Mouse (Mus musculus): ENCODE data around the gene Zbp1. TPM values are rescaled to one million over a fixed set of nuclear protein-coding genes. Genes with fewer than 3 reads are reported as not detected.

Gene Zbp1
- 26.2 to 37.6 TPM (median 30.7 TPM) in 4 replicates for total RNA-seq (2023)

DNA sequence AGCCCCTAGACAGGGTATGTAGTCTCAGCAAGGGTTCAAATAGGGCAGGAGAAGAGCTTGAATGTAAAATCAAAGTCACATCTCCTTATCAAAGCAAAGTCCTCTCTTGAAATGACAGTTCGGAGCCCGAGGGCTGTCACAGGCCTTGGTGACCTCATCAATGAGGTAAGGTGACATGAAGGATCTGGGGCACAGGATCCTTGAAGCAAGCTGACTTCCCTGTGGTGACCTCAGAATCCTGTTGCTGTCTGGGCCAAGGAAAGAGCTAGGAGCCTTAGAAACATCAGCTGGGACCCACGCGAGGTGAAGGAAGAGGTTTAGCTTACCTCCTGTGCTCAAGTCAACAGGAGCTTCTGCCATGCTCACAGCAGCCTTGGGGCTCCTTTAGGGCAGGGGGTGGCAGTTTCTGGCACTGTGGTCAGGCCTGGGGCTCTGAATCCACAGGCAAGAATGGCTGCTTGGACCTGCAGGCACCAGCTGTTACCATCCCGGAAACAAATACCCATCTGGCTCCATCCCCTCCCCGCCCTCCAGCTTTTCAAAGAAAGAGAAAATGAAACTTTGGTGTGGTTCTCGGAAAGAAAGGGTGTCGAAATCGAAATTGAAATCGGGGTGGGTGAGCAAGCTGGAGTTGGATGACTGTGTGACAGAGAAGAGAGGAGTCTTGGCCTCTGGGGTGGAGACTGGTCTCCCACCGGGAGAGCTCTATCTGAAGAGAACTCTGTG is at the start of gene Zbp1:
Gene Zbp1 (minus strand): TSS at position 508 of the 726 bp plus-strand sequence.

Other genes starting within 250 kb of the Zbp1 start
- gene Spo11, start 241.2 kb downstream of the Zbp1 start, total RNA-seq (2023), result 0.46 to 1.2 TPM (median 0.67 TPM) in 4 replicates
- 103 to 128 TPM (median 114 TPM) in 4 replicates for gene Rae1, start 218.8 kb downstream of the Zbp1 start, total RNA-seq (2023)
- gene Rbm38, start 198.4 kb downstream of the Zbp1 start, total RNA-seq (2023), result 160 to 190 TPM (median 173 TPM) in 4 replicates
- gene Ctcfl, start 99.4 kb downstream of the Zbp1 start, total RNA-seq (2023), result not detected in 4 replicates
- gene Pck1, start 65.9 kb downstream of the Zbp1 start, total RNA-seq (2023), result not detected in 4 replicates
- gene Pmepa1, start 57.6 kb upstream of the Zbp1 start, total RNA-seq (2023), result 1.7 to 2.6 TPM (median 2.0 TPM) in 4 replicates